Mouse (Mus musculus) left cerebral cortex, postnatal 14 days (tissue): ENCODE measurements around the gene Cpeb4. TPM values are rescaled to one million over a fixed set of nuclear protein-coding genes. Genes with fewer than 3 reads are reported as not detected.
"Not testable (repeated sequence)": the region's sequence is repeated elsewhere in the genome, so short reads cannot be mapped to it uniquely, and the experiment has no call there.

Experiments
- DNase-seq, 2 experiments: peaks; one replicate each; pipeline ENCODE4 v3.0.0; 2021 to 2022; ENCODE audit warnings: low spot score in 2 of 2, mixed read lengths in 1 of 2
- intact Hi-C: fragments of 180-260 bp; cut with DNase I; formaldehyde crosslinking; loops from one replicate; pipeline ENCODE4 v1.15.1; 2025
- total RNA-seq, 2 experiments: library from RNA; stranded (reverse); gene quantifications; 2 replicates each; pipeline ENCODE4 v1.2.3; 2021

The Cpeb4 gene
- total RNA-seq, 2 experiments from 2014 or later, result 146 to 152 TPM

DNA sequence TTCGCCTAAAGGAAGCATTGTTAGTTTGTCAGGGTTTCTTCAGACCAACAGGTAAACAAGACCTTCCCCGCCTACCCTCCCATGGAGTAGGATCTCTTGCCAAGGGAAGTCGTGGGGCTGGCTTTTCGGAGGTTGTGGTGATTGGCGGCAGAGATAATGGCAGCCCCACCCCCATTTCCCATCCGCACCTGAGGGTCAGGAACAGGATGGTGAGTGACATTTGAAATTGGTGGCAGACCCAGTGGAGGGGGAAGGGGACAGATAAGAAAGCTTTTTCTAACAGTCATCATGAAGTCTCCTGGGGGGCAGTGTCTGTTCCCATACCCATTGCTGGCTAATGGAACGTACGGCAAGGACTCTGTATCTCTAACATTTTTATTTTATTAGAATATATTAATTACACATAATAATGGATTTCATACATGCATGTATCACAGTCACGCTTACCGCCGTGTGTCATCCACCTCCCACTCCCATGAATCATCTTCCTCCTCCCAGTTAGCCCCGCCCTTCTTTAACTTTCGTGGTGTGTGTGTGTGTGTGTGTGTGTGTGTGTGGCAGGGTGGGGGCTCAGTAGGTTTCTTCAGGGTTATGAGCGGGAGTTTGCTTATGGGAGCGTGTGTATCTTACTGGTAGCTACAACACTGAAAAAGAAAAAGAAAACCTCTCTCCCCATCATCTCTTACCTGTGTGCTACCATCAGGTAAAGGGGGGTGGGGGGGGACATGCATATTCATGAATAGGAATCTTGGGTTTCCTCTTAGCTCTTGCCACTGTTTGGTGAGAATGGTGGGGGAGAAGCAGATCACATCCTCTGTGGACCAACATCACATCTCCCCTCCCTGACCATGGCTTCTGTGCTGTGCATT lies 76.7 kb downstream of the Cpeb4 start:
- intact Hi-C loops, result loop anchor here (1.0 to 10.0 kb wide), 3 partner anchors 184 to 696 kb away; no protein-coding TSS in a partner anchor
- peak in 1 of 2 experiments; percentile 61 for DNase-seq

DNA sequence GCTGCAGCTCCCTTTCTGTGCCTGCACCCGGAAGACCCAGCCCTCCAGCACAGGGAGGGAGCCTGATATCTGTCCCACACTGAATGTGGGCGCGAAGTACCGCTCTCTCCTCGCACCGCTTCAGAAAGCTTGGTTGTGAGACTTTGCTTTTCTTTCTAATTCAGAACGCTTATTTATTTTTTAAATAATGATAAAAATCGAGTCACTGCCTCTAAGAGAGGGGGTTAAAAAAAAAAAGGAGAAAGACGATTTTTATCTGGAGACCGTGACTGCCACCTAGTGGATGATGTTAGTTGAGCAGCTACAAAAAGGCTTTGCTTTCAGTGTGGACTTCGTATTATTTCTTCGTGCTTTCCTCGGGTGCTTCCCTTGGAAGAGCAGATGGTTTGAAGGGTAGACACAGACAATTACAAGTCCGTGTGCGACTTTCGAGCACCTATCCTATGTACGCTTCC lies 77.3 kb downstream of the Cpeb4 start:
- DNase-seq, result peak; percentile 86 to 91
- intact Hi-C loops, result loop anchor here (1.0 to 10.0 kb wide), 3 partner anchors 185 to 697 kb away; no protein-coding TSS in a partner anchor

DNA sequence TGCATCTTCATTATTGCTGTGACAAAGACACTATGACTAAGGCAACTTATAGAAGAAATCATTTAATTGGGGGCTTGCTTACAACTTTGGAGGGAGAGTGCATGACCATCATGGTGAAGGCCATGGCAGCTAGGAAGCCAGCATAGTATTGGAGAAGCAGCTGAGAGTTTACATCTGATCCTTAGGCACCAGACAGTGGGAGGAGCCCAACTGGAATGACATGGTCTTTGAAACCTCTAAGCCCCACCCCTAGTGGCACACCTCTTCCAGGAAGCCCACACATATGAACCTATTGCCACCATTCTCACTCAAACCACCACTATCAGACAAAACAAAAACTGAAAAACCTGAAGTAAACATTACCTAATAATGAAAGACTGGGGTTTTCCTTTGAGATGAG lies 88.1 kb downstream of the Cpeb4 start:
- DNase-seq, result no peak
- intact Hi-C loops, result no loop called here

DNA sequence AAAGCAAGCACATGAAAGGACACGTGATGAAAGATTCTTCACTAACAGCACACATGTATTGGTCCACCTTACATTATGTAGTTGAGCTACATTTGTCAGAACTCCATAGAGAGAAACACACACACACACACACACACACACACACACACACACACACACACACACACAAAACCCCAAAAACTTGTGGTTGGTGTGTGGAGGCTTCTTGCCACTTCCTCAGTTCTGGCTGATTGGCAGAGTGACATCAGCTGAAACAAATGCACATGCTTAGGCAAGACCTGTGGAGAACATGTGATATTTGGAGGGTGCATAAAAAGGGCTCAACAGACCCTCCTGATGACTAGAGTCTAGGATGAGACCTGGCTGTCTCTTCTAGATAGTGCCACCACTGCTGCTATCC lies 92.0 kb downstream of the Cpeb4 start:
- intact Hi-C loops, result no loop called here

DNA sequence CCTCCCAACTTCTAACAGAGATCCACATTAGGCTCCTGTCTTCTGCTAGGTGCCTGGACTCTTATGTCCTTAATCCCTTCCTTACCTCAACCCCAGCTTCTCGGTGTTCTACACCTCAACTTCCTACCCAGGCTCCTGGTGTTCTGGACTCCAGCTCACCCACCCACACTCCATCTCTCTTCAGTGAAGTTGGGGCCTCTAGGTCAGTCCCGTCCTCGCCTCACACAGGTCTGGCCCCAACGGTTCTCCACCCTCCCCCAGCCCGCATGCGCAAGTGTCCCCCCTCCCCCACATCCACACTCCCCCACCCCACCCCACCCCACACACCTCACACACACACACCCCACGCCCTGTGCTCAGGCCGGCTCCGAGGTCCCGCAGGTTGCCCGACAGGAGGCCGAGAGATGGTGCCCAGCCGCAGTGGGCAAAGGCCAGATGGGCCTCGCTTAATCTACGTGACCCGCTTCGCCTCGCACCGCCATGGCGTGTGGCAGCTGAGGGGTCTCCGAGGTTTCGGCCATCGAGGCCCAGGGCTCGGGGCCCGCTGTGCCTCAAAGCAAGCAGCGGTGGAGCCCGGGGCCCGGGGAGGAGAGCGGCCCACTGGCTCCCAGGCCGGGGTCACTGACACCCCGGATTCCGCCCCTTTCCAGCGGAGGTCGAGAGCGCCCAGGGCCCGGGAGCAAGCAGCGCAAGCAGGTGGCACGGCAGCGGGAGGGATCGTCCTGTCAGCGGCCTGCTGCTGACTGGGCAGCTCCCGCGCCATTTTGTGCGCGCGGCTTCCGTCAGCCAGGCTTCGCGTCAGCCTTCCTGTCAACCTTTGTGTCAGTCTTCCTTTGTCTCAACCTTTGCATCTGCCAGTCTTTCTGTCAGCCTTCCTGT lies 93.5 kb downstream of the Cpeb4 start, which contains the start of gene 4930524B15Rik:
Gene 4930524B15Rik (plus strand): TSS at position 337 of the 879 bp plus-strand sequence.
- DNase-seq, result no peak
- intact Hi-C loops, result no loop called here

More for the DNA sequence above, 92.0 kb downstream of the Cpeb4 start:
- no peak for DNase-seq

DNA sequence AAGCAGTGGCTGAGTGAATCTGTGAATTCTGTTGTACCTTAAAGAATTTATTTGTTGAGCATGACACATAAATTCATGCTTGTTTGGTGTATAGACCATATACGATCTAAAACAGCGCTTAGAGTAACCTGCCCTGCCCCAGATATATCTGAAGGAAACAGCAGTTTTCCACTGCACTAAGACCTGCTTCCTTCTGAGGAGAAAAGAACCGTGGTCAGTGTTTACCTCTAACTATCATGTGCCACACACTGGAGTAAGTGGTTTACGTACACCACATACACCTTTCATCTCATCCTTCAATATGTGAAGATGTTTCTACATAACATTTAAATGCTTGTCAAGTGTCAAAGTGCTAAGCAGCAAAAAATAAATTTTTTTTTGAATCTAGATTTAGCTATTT lies 102.1 kb downstream of the Cpeb4 start:
- intact Hi-C loops, result no loop called here
- no peak for DNase-seq

DNA sequence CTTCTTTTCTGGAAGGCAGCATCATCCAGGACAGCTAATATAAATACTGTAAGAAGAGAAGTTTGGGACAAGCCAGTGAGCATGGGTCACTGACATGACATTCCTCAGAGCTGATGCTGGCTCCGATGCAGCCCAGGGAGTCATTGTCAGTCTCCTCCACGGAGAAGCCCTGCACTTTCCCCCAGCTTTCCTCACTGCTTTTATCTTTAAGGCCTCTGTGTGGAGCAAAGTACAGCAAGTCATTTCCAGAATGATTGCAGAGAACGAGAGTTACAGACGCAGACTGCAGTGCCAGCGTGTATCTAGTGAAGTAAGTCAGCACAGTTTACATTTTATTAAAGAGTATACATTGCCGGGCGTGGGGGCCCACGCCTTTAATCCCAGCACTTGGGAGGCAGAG lies 102.8 kb downstream of the Cpeb4 start:
- intact Hi-C loops, result no loop called here

DNA sequence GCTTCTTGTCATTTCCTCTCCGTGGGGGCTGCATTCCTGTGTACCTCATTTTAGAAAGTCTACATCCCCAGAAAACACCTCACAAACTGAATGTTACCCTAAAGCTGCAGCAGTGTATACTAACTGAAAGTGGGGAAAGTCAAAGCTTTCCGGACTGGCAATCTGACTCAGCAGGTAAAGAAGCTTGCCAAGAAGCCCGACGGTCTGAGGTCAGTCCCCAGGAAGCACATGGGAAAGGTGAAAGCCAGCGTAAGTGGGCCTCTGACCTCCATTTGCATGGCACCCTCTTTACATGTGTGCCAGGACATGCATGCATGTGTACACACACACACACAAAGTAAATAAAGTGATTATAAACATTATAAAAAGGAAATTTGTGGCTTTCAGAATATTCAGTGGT lies 103.7 kb downstream of the Cpeb4 start:
- no peak for DNase-seq
- intact Hi-C loops, result no loop called here

More for the DNA sequence above, 102.8 kb downstream of the Cpeb4 start:
- DNase-seq, result no peak

DNA sequence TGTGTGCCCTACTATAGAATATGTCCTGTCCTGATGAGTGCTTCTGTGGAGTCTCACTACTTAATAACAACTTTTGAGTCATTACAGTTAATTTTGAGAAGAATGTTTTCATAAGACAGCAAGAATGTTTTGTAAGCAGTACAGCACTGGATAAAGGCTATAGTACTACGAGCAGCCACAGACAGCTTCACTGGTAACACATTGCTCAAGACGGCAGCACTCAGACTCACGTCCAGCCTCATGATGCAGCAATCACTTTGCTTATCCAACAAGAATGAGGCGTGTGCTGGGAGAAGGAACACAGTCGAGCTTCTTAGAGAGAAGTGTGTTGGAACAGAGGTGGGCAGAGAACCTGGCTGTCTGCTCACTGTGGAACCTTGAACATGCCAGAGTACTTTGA lies 104.1 kb downstream of the Cpeb4 start:
- intact Hi-C loops, result no loop called here
- no peak for DNase-seq

DNA sequence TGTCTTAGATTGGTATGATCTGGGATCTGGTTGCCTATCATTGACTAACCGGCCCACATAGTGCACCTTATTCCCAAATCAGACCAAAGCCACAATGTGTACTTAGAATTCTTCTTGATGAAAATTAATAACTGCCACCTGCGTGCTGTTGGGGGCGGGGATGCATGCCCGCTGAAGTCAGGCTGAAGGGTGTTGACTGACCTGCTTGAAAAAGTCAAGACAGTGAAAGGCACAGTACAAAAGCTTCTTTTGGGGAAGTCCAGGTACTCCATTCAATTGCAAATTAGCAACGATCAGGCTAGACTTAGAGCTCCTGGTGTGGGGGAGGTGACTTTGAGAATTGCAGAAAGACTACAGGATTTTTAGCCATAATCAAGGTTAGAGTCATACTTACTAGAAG lies 108.1 kb downstream of the Cpeb4 start:
- DNase-seq, intact Hi-C loops: not testable (repeated sequence)

DNA sequence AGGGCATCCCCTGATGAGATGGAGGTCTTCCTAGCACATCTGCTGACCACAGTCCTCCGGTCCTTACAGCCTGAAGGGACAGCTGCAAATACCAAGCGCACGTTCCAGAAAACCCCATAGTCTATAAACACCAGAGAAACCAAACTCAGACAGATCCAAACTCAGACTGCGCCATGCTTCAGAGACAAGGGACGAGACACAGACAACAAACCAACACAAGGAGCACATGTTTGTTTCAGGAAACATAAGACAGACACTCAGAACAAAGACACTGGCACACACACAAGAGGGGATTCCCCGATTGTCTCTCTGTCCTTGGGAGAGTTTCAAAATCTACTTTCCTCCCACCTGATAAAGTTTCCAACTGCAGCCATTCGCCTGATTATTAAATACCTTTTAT lies 109.8 kb downstream of the Cpeb4 start:
- no peak for DNase-seq
- intact Hi-C loops, result no loop called here

DNA sequence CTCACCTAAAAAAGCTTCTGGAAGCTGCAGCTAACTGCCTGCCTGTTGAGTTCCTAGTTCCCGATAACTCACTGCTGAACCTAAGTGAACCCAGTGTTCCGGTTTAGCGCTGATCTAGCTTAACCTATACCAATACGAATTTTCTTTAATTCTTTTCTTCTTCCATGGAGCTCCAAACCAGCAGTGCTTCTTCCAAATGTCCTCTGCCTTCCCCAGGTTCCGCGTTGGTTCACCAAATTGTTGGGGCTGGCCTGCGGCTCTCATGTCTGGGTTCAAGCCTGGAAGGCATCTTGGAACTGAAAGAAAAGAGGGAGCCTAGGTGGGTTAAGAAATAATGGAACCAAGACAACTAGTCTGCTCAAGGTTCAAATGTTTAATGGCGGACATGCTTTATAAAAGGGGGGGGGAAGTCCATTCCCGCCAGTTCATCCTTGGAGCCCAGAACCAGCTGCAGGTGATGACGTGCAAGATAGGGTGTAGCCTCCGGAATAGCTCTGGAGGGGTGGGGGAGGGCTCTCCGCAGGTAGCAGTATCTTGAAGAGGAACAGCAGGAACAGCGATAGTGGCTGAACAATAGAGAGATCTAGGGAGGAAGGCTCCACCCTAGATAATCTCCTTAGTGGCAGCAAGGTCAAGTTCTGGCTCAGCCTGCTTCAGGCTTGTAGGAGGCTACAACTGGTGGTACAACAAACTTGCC lies 110.4 kb downstream of the Cpeb4 start:
- intact Hi-C loops, DNase-seq: not testable (repeated sequence)

DNA sequence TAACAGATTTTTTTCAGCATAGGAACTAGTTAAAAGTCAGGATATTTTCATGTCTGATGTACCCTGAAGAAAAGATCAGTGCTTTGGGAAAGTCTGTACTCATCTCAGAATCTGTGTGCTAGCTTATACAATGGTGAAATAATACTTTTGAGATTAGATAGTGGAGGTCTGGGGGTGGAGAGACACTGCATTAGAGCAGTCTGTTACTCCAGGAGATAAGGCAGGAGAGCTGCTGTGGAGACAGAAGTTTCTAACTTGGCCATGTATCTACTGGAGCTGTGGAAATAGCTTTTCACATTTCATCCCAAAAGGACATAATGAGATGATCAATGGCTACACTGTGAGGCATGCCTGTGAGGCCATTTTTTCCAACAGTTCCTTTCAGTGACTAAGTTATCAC lies 111.2 kb downstream of the Cpeb4 start:
- intact Hi-C loops, result no loop called here

DNA sequence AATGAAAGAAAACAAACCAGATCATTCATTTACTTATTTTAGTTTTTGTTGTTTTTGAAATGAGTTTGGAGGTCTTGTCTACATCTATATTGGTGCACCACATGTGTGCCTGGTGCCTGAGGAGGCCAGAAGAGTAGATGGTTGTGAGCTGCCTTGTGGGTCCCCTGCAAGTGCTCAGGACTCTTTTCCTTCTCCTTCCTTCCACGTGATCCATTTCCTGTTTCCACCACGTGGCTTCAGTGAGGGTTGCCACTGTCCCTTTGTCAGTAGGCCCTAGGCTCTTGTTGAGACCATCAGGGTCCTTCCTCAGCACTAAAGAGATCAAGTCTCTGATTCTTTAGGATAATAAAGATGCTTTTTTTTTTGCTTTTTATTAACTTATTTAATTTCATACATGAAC lies 112.8 kb downstream of the Cpeb4 start:
- no peak for DNase-seq
- intact Hi-C loops, result no loop called here

More for the DNA sequence above, 111.2 kb downstream of the Cpeb4 start:
- no peak for DNase-seq

Other genes starting within 250 kb of the Cpeb4 start
- gene Bod1, start 200.3 kb upstream of the Cpeb4 start, total RNA-seq, result 10 to 100 TPM; 87.2 to 90.5 TPM
- gene 4930524B15Rik, start 93.4 kb downstream of the Cpeb4 start, total RNA-seq, result not detected
- gene Nsg2, start 128.3 kb downstream of the Cpeb4 start, total RNA-seq, result 100 to 1,000 TPM; 759 to 774 TPM